Mouse (Mus musculus): ENCODE data around the gene Arhgap21. TPM values are rescaled to one million over a fixed set of nuclear protein-coding genes. Genes with fewer than 3 reads are reported as not detected.

Arhgap21 gene
- polyA plus RNA-seq, 1 experiment: 12.6 TPM

- no peak overlapping the region for H3K27ac ChIP-seq (ENCODE audit: insufficient read depth, low read depth, low read length)
- 78% methylated on average over 4 of the region's 4 CpGs for WGBS
- H3K36me3 ChIP-seq (ENCODE audit: control insufficient read depth, insufficient read depth, low read length): no peaks in the 10 kb centered on the region
- peaks cover 4% of the 10 kb centered on the region; the same call in 1 of the 2 replicates for H3K4me1 ChIP-seq (ENCODE audit: control insufficient read depth, insufficient read depth, insufficient read length, low read length)
- no peaks in the 10 kb centered on the region for H3K27me3 ChIP-seq (ENCODE audit: control insufficient read depth, insufficient read depth, low read length)
- H3K4me3 ChIP-seq (ENCODE audit: low read depth, low read length): no peak overlapping the region
- no peak for TF ChIP-seq CTCF (IDR thresholded peaks at IDR 0.05; ENCODE audit: extremely low read depth, insufficient read length, insufficient replicate concordance, low read depth, low read length)
- TF ChIP-seq POLR2A (IDR thresholded peaks at IDR 0.05; ENCODE audit: low read depth, low read length): no peak
These were observed 16.0 kb downstream of the Arhgap21 start for GRCm38 (mm10) chr2:20952716-20953115.

DNA sequence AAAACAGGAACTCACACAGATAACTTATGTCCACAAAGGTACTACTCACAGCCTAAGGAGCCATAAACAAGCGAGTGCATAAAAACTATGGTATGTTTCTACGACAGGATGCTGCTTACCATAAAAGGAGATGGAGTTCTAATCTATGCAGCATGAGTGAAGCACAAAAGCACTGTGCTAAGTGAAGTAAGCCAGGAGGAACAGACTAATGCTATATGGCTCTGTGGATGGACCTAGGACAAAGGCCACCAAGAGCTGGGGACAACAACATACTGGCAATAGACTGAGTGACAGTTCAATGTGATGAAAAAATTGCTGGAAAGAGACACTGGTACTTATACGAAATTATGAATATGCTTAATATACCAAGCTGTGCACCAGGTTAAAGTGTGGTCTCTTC is 19.5 kb downstream of the Arhgap21 start:
- Histone ChIP-seq H3K27me3 (ENCODE audit: control insufficient read depth, insufficient read depth, low read length) (no peaks in the 10 kb centered on the region), H3K4me1 (ENCODE audit: control insufficient read depth, insufficient read depth, insufficient read length, low read length) (peaks cover 9% of the 10 kb centered on the region; the same call in 1 of the 2 replicates), H3K4me3 (ENCODE audit: low read depth, low read length) (no peak overlapping the region), H3K36me3 (ENCODE audit: control insufficient read depth, insufficient read depth, low read length) (no peaks in the 10 kb centered on the region), H3K27ac (ENCODE audit: insufficient read depth, low read depth, low read length) (no peak overlapping the region)
- 49% methylated on average over 3 of the region's 3 CpGs for WGBS
- TF ChIP-seq CTCF (IDR thresholded peaks at IDR 0.05; ENCODE audit: extremely low read depth, insufficient read length, insufficient replicate concordance, low read depth, low read length): no peak
- no peak for TF ChIP-seq POLR2A (IDR thresholded peaks at IDR 0.05; ENCODE audit: low read depth, low read length)

DNA sequence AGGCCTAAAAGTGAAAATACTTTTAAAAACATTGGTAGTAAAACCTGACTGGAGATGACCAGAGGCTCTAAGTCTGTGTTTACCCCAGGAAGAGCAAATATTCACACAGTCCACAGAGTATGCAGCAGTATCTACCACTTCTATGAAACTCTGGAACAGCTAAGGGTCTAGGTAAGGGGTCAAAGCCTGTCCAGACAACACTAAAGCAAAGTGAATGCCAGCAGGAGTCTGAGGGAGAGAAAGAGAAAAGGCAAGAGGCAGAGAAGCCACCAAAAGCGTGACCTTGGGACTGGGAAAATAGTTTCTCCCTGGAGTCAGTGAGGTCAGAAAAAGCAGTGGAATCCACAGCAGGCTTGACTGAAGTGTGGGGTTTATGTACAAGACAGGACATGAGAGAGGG is 21.6 kb downstream of the Arhgap21 start:
- no peak for TF ChIP-seq POLR2A (IDR thresholded peaks at IDR 0.05; ENCODE audit: low read depth, low read length)
- TF ChIP-seq CTCF (IDR thresholded peaks at IDR 0.05; ENCODE audit: extremely low read depth, insufficient read length, insufficient replicate concordance, low read depth, low read length): no peak
- no peaks in the 10 kb centered on the region for H3K27me3 ChIP-seq (ENCODE audit: control insufficient read depth, insufficient read depth, low read length)
- H3K4me3 ChIP-seq (ENCODE audit: low read depth, low read length): no peak overlapping the region
- no peak overlapping the region for H3K27ac ChIP-seq (ENCODE audit: insufficient read depth, low read depth, low read length)
- 55% methylated on average over 1 of the region's 1 CpGs for WGBS
- H3K36me3 ChIP-seq (ENCODE audit: control insufficient read depth, insufficient read depth, low read length): no peaks in the 10 kb centered on the region
- peaks cover 18% of the 10 kb centered on the region; the same call in 1 of the 2 replicates for H3K4me1 ChIP-seq (ENCODE audit: control insufficient read depth, insufficient read depth, insufficient read length, low read length)

DNA sequence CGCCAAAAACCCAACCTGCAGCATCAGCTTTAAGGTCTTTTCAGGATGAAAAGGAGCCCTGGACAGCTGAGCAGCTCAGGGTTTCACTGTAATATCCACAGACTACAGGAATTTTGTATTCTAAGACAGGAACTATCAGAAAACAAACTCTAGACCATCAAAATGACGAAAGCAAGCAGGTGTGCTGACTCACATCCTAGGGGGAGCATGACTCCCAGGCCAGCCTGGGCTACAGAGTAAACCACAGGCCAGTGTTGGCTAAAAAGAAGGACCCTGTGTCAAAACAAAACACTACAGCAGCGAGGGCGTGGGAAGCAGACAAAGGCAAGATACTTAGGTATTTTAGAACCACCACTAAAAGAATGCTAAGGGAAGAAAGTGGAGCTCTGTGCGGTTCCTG is 23.1 kb downstream of the Arhgap21 start:
- peaks cover 20% of the 10 kb centered on the region; the same call in 1 of the 2 replicates for H3K4me1 ChIP-seq (ENCODE audit: control insufficient read depth, insufficient read depth, insufficient read length, low read length)
- 93% methylated on average over 5 of the region's 5 CpGs for WGBS
- H3K27ac ChIP-seq (ENCODE audit: insufficient read depth, low read depth, low read length): no peak overlapping the region
- no peak overlapping the region for H3K4me3 ChIP-seq (ENCODE audit: low read depth, low read length)
- H3K36me3 ChIP-seq (ENCODE audit: control insufficient read depth, insufficient read depth, low read length): no peaks in the 10 kb centered on the region
- TF ChIP-seq POLR2A (IDR thresholded peaks at IDR 0.05; ENCODE audit: low read depth, low read length): no peak
- TF ChIP-seq CTCF (IDR thresholded peaks at IDR 0.05; ENCODE audit: extremely low read depth, insufficient read length, insufficient replicate concordance, low read depth, low read length): no peak
- no peaks in the 10 kb centered on the region for H3K27me3 ChIP-seq (ENCODE audit: control insufficient read depth, insufficient read depth, low read length)

DNA sequence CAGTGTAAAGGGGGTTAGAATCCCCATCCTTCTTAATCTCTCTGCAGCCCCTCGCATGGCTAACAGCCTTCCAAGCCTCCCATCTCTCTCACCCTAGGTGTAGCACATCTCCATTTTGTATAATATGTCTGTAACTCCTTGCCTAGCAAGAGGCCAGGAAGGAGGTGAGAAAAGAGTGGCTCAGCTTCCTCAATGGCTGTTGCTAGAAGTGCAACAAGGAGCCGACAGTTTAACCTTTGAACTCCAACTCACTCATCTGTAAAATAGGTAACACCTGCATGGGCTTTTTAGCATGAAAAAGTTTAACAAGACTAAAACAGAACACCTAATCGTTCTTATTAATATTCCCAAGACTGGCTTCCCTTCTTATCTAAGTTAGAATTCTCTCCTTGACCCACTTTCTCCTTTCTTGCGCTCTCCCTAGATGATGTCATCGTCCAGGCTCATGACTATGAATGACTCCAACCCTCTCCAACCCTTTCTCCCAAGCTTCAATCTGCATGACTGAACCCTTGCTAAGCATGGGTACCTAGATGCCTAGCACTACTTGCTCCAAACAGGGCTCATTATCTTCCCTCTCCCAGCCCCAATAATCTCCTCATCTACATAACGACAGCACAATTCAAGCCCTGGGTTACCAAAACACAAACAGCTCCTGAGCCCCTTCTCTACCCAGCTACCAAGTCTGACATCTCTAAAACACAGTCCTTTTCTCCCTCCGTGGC is 24.8 kb downstream of the Arhgap21 start:
- Histone ChIP-seq H3K4me3 (ENCODE audit: low read depth, low read length) (no peak overlapping the region), H3K27ac (ENCODE audit: insufficient read depth, low read depth, low read length) (no peak overlapping the region), H3K36me3 (ENCODE audit: control insufficient read depth, insufficient read depth, low read length) (no peaks in the 10 kb centered on the region), H3K27me3 (ENCODE audit: control insufficient read depth, insufficient read depth, low read length) (no peaks in the 10 kb centered on the region), H3K4me1 (ENCODE audit: control insufficient read depth, insufficient read depth, insufficient read length, low read length) (peaks cover 22% of the 10 kb centered on the region; the same call in 1 of the 2 replicates)
- WGBS: 32% methylated on average over 7 of the region's 7 CpGs
- TF ChIP-seq POLR2A (IDR thresholded peaks at IDR 0.05; ENCODE audit: low read depth, low read length): no peak
- TF ChIP-seq CTCF (IDR thresholded peaks at IDR 0.05; ENCODE audit: extremely low read depth, insufficient read length, insufficient replicate concordance, low read depth, low read length): no peak

- 46% methylated on average over 5 of the region's 5 CpGs for WGBS
- Histone ChIP-seq H3K4me1 (ENCODE audit: control insufficient read depth, insufficient read depth, insufficient read length, low read length) (peaks cover 27% of the 10 kb centered on the region; the same call in 1 of the 2 replicates), H3K27me3 (ENCODE audit: control insufficient read depth, insufficient read depth, low read length) (no peaks in the 10 kb centered on the region), H3K4me3 (ENCODE audit: low read depth, low read length) (no peak overlapping the region), H3K27ac (ENCODE audit: insufficient read depth, low read depth, low read length) (no peak overlapping the region), H3K36me3 (ENCODE audit: control insufficient read depth, insufficient read depth, low read length) (no peaks in the 10 kb centered on the region)
- TF ChIP-seq POLR2A (IDR thresholded peaks at IDR 0.05; ENCODE audit: low read depth, low read length) (no peak), CTCF (IDR thresholded peaks at IDR 0.05; ENCODE audit: extremely low read depth, insufficient read length, insufficient replicate concordance, low read depth, low read length) (no peak)
These were observed 25.5 kb downstream of the Arhgap21 start for GRCm38 (mm10) chr2:20943222-20943621.

DNA sequence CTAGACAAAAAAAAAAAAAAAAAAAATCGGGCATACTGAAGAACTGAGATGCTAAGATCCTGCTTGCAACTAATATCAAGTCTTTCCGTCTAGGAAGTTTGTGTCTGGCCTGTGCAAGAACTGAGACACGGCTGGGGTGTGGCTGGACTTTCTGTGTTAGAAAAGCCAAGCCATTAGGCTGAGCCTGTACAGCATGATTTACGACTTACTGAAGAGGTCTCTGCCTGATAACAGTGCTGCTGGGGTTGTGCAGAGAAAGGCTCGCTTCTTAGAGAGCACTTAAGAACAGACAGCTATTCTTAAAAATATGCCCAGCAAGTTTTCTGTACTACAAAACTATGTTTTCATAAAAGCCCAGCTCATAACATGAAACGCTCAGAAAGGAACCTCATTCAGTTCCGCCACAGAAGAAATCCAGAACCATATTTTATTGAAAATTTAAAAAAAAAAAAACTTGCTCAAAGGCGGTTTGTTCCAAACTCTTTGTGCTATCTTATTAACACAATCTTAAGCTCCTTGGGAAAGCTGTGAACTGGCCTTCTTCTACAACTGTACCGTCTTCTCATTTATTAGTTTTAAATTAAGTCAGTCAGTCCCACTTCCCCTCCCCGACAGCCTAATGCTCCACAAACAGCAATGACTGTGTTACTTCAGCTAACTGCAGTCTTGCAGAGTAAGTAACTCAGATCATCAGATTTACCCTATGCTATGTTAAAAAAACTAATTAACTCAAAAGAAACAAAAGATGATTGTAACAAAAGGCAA is 26.1 kb downstream of the Arhgap21 start:
- Histone ChIP-seq H3K4me3 (ENCODE audit: low read depth, low read length) (no peak overlapping the region), H3K4me1 (ENCODE audit: control insufficient read depth, insufficient read depth, insufficient read length, low read length) (peaks cover 33% of the 10 kb centered on the region; the same call in 1 of the 2 replicates), H3K36me3 (ENCODE audit: control insufficient read depth, insufficient read depth, low read length) (no peaks in the 10 kb centered on the region), H3K27ac (ENCODE audit: insufficient read depth, low read depth, low read length) (no peak overlapping the region), H3K27me3 (ENCODE audit: control insufficient read depth, insufficient read depth, low read length) (no peaks in the 10 kb centered on the region)
- 37% methylated on average over 10 of the region's 10 CpGs for WGBS
- TF ChIP-seq POLR2A (IDR thresholded peaks at IDR 0.05; ENCODE audit: low read depth, low read length): no peak
- TF ChIP-seq CTCF (IDR thresholded peaks at IDR 0.05; ENCODE audit: extremely low read depth, insufficient read length, insufficient replicate concordance, low read depth, low read length): no peak
